Mouse (Mus musculus) MEL (cell line): ENCODE data around the gene Acad10. TPM values are rescaled to one million over a fixed set of nuclear protein-coding genes. Genes with fewer than 3 reads are reported as not detected.
"Not testable (repeated sequence)": the region's sequence is repeated elsewhere in the genome, so short reads cannot be mapped to it uniquely, and the experiment has no call there.

Source experiments
- DNase-seq: peaks from one replicate; pipeline ENCODE4 v3.0.0; 2011; ENCODE audit warnings: low read depth, low spot score
- H3K27ac ChIP-seq: 2 replicates; pipeline ENCODE4 v1.5.1; 2012; ENCODE audit warnings: low read depth, mild to moderate bottlenecking, control low read depth, low read length, moderate library complexity; ENCODE audit not compliant: control insufficient read depth
- H3K27me3 ChIP-seq, 2 experiments: fragments of 150-350 bp in 1 of 2; sonication (generic) in 1 of 2; 2 replicates each; pipeline ENCODE4 v1.6.1; 2012; ENCODE audit warnings: low read length in 2 of 2, mild to moderate bottlenecking in 2 of 2, improper control_type of control experiment in 1 of 2, moderate library complexity in 1 of 2; ENCODE audit not compliant: insufficient read depth in 2 of 2, control insufficient read depth in 1 of 2
- H3K36me3 ChIP-seq, 2 experiments: 2 replicates each; pipeline ENCODE4 v1.6.1; 2012 to 2014; ENCODE audit warnings: low read length in 2 of 2, improper control_type of control experiment in 1 of 2, inconsistent platforms in 1 of 2, mild to moderate bottlenecking in 1 of 2; ENCODE audit not compliant: insufficient read depth in 2 of 2, control insufficient read depth in 1 of 2
- H3K4me1 ChIP-seq, 2 experiments: fragments of 150-350 bp in 1 of 2; sonication (generic) in 1 of 2; 2 replicates each; pipeline ENCODE4 v1.6.1; 2012; ENCODE audit warnings: low read length in 2 of 2, improper control_type of control experiment in 1 of 2, mild to moderate bottlenecking in 1 of 2; ENCODE audit not compliant: insufficient read depth in 2 of 2, control insufficient read depth in 1 of 2
- H3K4me3 ChIP-seq, 2 experiments: fragments of 150-350 bp in 1 of 2; sonication (generic) in 1 of 2; 2 replicates each; pipeline ENCODE4 v1.5.1; 2012; ENCODE audit warnings: low read depth in 2 of 2, low read length in 2 of 2, mild to moderate bottlenecking in 2 of 2, moderate library complexity in 2 of 2, control low read depth in 1 of 2, improper control_type of control experiment in 1 of 2; ENCODE audit not compliant: control insufficient read depth in 1 of 2, insufficient read depth in 1 of 2
- H3K79me2 ChIP-seq: 2 replicates; pipeline ENCODE4 v1.6.1; 2012; ENCODE audit warnings: mild to moderate bottlenecking, low read length, moderate library complexity; ENCODE audit not compliant: control insufficient read depth, poor library complexity, insufficient read depth
- H3K9ac ChIP-seq: 2 replicates; pipeline ENCODE4 v1.6.1; 2012; ENCODE audit warnings: low read depth, mild to moderate bottlenecking, control low read depth, low read length, moderate library complexity; ENCODE audit not compliant: control insufficient read depth, poor library complexity, severe bottlenecking
- H3K9me3 ChIP-seq: fragments of 150-350 bp; sonication (generic); replicated peaks from 2 replicates; pipeline ENCODE4 v1.6.1; 2012; ENCODE audit warnings: mild to moderate bottlenecking, low read length, improper control_type of control experiment, moderate library complexity; ENCODE audit not compliant: insufficient read depth
- JUND ChIP-seq: IDR thresholded peaks from 2 replicates; pipeline ENCODE4 v1.6.1; 2011; ENCODE audit warnings: low read depth, mild to moderate bottlenecking, improper control_type of control experiment, low read length
- MAZ ChIP-seq: IDR thresholded peaks from 2 replicates; pipeline ENCODE4 v1.6.1; 2012; ENCODE audit warnings: low read depth, mild to moderate bottlenecking, inconsistent platforms, low read length, improper control_type of control experiment
- MXI1 ChIP-seq: IDR thresholded peaks from 2 replicates; pipeline ENCODE4 v1.6.1; 2011; ENCODE audit warnings: mild to moderate bottlenecking, low read depth, low read length, improper control_type of control experiment
- ZKSCAN1 ChIP-seq: IDR thresholded peaks from 2 replicates; pipeline ENCODE4 v1.6.1; 2012; ENCODE audit warnings: low read depth, mild to moderate bottlenecking, inconsistent platforms, low read length, improper control_type of control experiment, moderate library complexity
- polyA plus RNA-seq, 2 experiments: library from polyadenylated mRNA; stranded (reverse) in 1 of 2; unstranded in 1 of 2; fragments of >175 nt in 1 of 2; fragments of >200 nt in 1 of 2; gene quantifications; 2 replicates each; pipeline versions ENCODE4 v1.2.1 to v1.2.4; 2012; ENCODE audit warnings: low replicate concordance in 2 of 2, low read depth in 1 of 2; ENCODE audit not compliant: insufficient read length in 2 of 2, insufficient read depth in 1 of 2, missing spikeins in 1 of 2
- total RNA-seq: library from RNA; depleted of rRNA; stranded (reverse); fragments of 300-350 nt; gene quantifications from 2 replicates; pipeline ENCODE4 v1.2.3, GENCODE M21; 2012

Gene Acad10
- total and polyA plus RNA-seq, 3 experiments, result 4.4 to 5.9 TPM; not detected in 1

DNA sequence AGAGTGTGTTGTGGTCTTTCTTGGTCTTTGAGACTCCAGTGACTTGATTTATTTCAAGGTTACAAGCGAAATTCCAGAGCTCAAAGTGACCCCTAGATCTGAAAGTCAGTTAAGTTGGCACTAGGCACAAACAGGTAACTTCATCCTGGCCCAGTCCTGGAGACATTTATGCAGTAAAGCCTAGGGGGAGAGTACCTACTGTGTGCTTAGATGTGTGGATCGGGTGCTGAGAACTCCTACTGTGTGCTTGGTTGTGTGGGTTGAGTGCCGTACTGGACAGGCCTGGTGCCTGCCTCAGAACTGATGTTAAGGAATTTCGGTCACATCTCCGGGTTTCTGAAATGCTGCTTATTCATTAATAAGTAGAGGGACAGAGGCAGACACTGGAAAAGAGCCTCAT is 1.2 kb upstream of the Acad10 start:
- H3K9me3 ChIP-seq, result no peaks in the 10 kb centered on the region
- peak; percentile 95 for TF ChIP-seq ZKSCAN1
- no peak for TF ChIP-seq MXI1
- H3K4me1 ChIP-seq, result peaks cover 0 to 9% of the 10 kb centered on the region in 2 experiments; a peak in 2 of 4 replicates
- H3K27me3 ChIP-seq, result no peaks in the 10 kb centered on the region
- H3K36me3 ChIP-seq, result peaks cover 7 to 13% of the 10 kb centered on the region in 2 experiments
- DNase-seq, result no peak
- H3K79me2 ChIP-seq, result peaks cover 17% of the 10 kb centered on the region
- no peak overlapping the region for H3K27ac ChIP-seq
- peak overlapping the region; percentile 88 for H3K9ac ChIP-seq
- peak overlapping the region; percentile 75 to 98; a peak in 3 of 4 replicates for H3K4me3 ChIP-seq

GRCm38 (mm10) chr5:121660897-121661254 is 562 bp upstream of the Acad10 start:
- Histone ChIP-seq H3K4me3 (peak overlapping the region; percentile 75 to 98), H3K9me3 (no peaks in the 10 kb centered on the region), H3K4me1 (peaks cover 0 to 9% of the 10 kb centered on the region in 2 experiments; a peak in 2 of 4 replicates), H3K27me3 (no peaks in the 10 kb centered on the region), H3K36me3 (peaks cover 6 to 13% of the 10 kb centered on the region in 2 experiments), H3K9ac (peak overlapping the region; percentile 88), H3K79me2 (peaks cover 17% of the 10 kb centered on the region), H3K27ac (peak overlapping the region; percentile 22)
- peak; percentile 47 for DNase-seq
- TF ChIP-seq JUND, result no peak
- 0 out of 2 replicates have a peak, but pooled peaks have one; percentile 4 for TF ChIP-seq MAZ

DNA sequence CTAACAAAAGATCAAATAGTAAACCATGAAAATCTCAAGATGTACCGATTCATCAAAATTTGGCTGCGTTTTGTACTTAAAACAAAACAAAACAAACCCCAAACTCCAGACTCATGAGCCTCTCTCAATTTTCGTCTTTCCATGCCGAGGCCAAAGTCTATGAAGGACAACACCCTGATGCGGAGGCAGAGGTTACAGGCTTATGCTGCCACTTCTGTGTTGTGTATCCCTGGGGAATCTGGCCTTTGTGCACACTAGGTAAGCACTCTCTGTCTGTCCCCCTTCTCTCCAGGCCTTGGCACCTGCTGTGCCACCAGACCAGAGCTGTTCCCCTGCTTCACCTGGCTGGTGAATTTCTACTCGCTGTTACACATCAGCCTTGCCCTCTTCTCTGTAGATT is 2.7 kb downstream of the Acad10 start:
- H3K4me3 ChIP-seq, H3K4me1 ChIP-seq, H3K9me3 ChIP-seq, H3K27ac ChIP-seq, DNase-seq, H3K27me3 ChIP-seq, H3K9ac ChIP-seq: not testable (repeated sequence)
- Histone ChIP-seq H3K36me3 (peaks cover 0 to 13% of the 10 kb centered on the region in 2 experiments; a peak in 2 of 4 replicates), H3K79me2 (peaks cover 17% of the 10 kb centered on the region)

DNA sequence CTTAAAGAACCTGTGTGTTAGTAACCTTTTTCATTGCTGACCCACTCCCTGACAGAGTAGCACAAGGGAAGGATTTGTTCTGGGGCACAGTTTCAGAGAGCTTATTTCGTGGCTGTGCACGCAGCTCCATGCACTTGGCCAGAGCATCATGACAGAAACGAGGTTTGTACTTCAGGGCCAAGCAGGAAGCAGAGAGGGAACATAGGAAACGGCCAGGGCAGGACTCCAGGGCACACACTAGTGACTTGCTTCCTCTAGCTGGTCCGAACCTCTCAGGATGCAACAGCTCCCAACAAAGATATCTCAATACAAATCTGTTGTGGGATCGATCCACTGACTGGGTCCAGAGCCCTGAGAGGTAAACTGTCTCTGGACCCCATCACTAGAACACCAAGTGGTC is 3.4 kb downstream of the Acad10 start:
- Histone ChIP-seq H3K36me3 (peaks cover 0 to 11% of the 10 kb centered on the region in 2 experiments; a peak in 2 of 4 replicates), H3K79me2 (peaks cover 13% of the 10 kb centered on the region)
- not testable (repeated sequence) for H3K4me3 ChIP-seq, H3K27me3 ChIP-seq, H3K9ac ChIP-seq, H3K9me3 ChIP-seq, H3K27ac ChIP-seq, DNase-seq, H3K4me1 ChIP-seq
